Mouse (Mus musculus) CH12.LX (cell line): ENCODE results near the gene Sorcs3.

Source experiments
- CHD2 ChIP-seq: IDR thresholded peaks from 2 replicates; pipeline ENCODE4 v1.6.1; 2011; ENCODE audit warnings: low read length, improper control_type of control experiment
- CTCF ChIP-seq, 2 experiments: IDR thresholded peaks in 1 of 2; conservative IDR thresholded peaks in 1 of 2; 2 replicates each; pipeline ENCODE4 v1.5.1; 2011 to 2012; ENCODE audit warnings: low read depth in 2 of 2, low read length in 2 of 2, improper control_type of control experiment in 1 of 2, inconsistent platforms in 1 of 2, mild to moderate bottlenecking in 1 of 2, moderate library complexity in 1 of 2
- POLR2A ChIP-seq: IDR thresholded peaks from 2 replicates; pipeline ENCODE4 v1.6.1; 2011; ENCODE audit warnings: low read depth, mild to moderate bottlenecking, improper control_type of control experiment, low read length
- RCOR1 ChIP-seq: conservative IDR thresholded peaks from 2 replicates; pipeline ENCODE4 v1.6.1; 2012; ENCODE audit warnings: low read depth, mild to moderate bottlenecking, inconsistent platforms, low read length, improper control_type of control experiment
- SIN3A ChIP-seq: IDR thresholded peaks from 2 replicates; pipeline ENCODE4 v1.6.1; 2012; ENCODE audit warnings: low read length, improper control_type of control experiment, inconsistent platforms
- ZMIZ1 ChIP-seq: IDR thresholded peaks from 2 replicates; pipeline ENCODE4 v1.6.1; 2012; ENCODE audit warnings: low read depth, mild to moderate bottlenecking, inconsistent platforms, low read length, improper control_type of control experiment

- TF ChIP-seq POLR2A (no peak), CTCF (conservative IDR thresholded peaks at IDR 0.05 in 1 of 2, IDR thresholded peaks at IDR 0.05 in 1 of 2; ENCODE audit: low read depth in 2 of 2, low read length in 2 of 2) (no peak), CHD2 (no peak), RCOR1 (no peak), ZMIZ1 (no peak), SIN3A (no peak)
Observed at GRCm38 (mm10) chr19:48371787-48372186, 166.0 kb downstream of the Sorcs3 start.
